Mouse (Mus musculus): ENCODE data around the gene Vps33a.

Vps33a gene

DNA sequence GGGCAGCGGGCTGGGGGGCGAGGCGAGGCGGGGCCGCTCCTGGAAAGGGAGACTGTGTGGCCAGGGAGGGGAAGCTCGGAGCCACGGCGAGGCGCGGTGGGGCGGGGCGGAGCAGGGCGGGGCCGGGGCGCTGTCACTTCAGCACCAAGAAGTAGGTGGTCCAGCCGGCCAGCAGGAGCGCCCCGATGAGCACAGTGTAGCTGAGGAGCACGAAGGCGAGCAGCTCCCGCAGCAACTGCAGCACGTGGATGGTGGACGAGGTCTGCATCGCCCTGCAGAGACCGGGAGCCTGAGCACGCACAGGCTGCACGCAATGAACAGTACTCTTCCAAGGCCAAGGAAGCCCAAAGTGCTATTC lies 48.5 kb downstream of the Vps33a start:
- CTCF ChIA-PET = no interaction called here

DNA sequence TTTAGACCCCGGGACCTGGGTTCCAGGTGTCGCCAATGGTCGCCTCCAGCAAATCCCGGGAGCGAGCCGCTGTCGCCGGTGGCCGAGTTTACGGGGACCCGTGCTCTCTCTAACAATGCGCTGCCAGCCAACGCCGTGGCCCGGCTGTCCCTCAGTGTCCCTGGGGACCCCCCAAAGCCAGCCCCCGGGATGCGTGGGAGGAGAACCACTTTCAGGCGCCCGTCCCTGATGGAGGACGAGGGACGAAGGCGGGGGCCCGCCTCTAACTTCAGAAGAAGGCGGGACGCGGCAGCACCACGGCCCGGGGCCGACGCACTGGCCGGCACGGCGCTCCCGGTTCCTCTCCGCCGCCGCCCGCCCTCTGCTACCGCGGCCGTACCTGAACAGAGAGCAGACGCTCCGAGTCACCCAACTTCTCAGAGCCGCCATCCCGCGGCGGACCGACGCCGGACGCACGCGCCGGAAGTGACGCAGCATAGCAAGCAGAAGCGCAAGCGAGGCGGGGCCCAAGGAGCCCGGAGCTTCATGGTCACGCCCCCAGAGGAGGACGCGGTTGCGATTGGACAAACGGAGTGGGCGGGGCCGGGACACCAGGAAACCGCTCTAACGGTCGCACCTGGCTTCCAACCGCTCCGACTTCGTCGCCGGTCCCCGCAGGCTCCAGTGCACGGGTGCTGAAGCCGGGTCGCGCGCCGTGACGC lies 49.0 kb downstream of the Vps33a start, which contains the start of gene Diablo:
Diablo (minus strand) TSS at position 485 of the 701 bp plus-strand sequence.
- CTCF ChIA-PET = no interaction called here

DNA sequence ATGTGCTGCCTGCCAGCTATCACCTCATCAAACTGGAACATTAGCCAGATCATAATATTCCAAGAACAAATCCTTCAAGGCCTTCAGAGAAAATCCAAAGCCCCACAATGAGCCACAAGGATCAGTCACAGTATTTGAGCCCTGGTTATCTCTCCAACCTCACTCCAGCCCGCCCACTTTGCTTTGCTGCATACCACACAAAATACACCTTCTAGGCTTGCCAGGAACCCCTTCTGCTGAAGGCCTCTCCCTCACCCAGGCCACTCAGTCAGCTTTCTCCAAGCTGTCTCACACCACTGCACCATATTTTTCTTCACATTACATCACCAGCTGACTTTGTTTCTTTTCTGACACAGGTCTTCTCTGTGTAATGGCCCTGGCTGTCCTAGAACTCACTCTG lies 50.7 kb downstream of the Vps33a start:
- CTCF ChIA-PET = interaction anchor here (1.4 kb wide), 1 partner anchor 12 kb away, joined by 3 read pairs; the partner anchor contains the start of gene B3gnt4

DNA sequence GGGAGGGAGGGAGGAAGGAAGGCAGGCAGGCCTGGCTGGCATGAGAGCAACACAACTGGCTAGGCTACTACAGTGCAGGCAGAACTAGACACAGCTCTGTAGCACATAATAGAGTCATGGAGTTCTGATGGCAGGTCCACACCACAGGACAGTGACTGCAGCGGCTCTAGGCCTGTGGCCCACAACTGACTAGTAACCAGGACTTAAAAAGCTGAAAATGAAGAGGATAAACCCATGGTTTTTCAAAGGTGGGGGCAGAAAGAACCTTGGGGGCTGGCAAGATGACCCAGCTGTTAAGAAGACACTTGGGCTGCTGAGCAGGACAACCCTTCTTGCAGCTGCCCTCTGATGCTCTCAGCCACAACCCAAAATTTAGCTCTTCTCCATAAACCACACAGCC lies 51.2 kb downstream of the Vps33a start:
- CTCF ChIA-PET = interaction anchor here (0.6 to 1.4 kb wide), 3 partner anchors 11 to 836 kb away, joined by 3 to 10 read pairs (median 3); partner anchors contain the start of gene B3gnt4

DNA sequence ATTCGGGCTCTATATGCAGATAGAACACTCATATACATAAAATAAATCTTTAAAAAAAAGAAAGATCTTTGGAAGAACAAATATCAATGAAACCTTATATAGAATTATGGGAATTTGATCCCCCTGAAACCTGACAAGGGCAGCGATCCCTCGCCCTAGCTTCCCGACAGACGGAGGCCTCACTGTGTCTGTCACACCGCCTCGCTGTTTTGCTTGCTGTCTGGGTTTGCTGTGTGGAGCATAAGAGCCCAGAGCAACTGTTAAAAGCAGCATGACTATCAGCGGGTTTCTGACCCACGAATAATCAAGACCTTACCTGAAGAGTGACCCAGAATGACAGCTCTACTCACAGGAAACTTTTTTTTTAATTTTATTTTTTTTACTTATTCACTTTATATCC lies 52.2 kb downstream of the Vps33a start:
- CTCF ChIA-PET = no interaction called here

DNA sequence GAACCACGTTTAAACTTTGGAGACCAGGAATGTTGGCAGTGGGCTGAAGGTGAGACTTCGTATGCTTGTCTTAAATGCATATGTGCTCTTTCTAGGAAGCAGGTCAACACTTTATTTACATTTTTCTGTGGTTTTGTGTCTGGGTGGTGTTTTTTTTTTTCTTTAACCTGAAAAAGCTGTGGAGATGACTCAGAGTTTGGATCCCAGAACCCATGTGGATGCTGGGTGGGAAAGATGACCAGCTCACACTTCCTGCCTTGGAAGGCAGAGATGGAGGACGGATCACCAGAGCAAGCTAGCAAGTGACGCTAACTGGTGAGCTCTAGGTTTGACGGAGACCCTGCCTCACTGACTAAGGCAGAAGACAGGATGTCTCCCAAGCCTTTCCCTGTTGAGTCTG lies 58.0 kb downstream of the Vps33a start:
- CTCF ChIA-PET = interaction anchor here (0.6 kb wide), 1 partner anchor 1262 kb away, joined by 3 read pairs; no protein-coding TSS in a partner anchor

DNA sequence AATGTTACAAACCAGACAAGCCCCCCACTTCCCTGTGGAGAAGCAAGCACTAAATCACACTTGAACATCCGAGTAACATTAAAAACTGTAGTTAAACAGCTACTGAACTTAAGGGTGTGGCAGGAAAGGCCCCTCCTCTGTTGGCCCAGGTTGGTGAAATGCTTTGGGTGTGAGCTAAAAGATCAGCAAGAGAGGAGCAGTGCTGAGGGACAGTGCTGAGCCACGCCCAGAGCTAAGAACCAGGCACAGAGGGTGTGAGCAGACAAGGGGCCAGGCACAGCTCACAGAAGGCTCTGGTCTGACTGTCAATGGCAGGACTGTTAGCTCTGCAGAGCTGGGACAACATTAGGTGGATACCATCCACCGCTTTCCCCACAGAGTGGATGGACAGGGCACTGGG lies 60.7 kb downstream of the Vps33a start:
- CTCF ChIA-PET = no interaction called here

DNA sequence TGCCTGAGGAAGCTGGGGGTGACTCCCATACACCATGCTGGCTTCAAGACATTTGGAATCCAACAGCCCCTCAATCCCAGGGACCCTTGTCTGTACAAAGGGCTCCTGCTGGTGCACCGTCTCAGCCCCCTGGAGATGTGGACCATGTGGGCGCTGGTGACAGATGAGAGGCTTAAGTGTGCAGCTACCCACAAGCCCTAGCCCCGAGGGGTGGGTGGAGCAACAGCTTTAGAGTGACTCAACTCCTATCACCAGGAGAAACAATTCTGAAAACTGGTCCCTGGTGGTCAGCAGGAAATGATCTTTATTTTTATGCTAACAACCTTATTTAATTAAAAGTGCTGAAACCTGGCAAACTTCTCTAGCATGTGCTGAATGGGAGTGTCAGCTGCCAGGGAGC lies 61.4 kb downstream of the Vps33a start:
- CTCF ChIA-PET = interaction anchor here (0.6 kb wide), 1 partner anchor 141 kb away, joined by 4 read pairs; no protein-coding TSS in a partner anchor

DNA sequence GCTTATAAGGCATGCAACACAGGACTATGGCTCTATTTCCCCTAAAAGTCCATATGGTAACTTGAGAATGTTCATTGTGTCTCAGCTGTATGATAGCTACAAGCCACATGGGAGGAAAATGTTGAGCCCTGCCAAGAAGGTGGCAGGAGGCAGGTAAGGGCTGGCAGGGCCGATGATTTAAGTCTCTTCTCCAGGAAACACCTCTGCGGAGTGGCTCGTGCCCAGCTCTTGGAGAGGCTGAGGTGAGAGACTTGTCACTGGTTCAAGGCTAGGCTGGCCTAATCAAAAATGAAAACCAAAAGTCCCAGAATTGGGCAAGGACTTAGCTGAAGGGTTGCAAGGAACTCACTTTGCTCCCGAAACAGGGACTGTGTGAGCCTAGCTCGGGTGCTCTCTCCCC lies 62.7 kb downstream of the Vps33a start, which contains the start of gene B3gnt4:
B3gnt4 (plus strand) TSS at position 301 of the 400 bp plus-strand sequence.
- CTCF ChIA-PET = interaction anchor here (0.6 to 1.2 kb wide), 2 partner anchors 12 to 107 kb away, joined by 3 to 12 read pairs; no protein-coding TSS in a partner anchor

DNA sequence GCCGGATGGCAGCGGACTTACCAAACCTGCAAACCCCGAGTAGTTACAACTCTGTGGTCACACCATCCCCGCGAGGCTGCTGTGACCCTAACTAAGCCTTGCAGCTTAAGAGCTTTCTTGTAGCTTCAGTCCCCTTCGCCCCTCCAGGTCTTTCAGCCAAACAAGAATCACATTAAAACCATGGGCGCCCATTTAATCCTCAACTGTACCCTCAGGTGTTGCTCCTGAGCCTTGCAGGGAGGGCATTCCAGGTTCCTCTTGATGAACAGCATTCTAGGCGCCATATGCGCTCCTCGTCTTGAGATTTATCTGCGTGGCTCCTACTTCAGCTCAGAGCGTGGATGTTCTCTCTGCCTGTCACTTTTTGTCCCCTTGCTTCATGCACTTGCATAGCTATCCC lies 63.9 kb downstream of the Vps33a start:
- CTCF ChIA-PET = interaction anchor here (0.8 to 1.4 kb wide), 3 partner anchors 21 to 965 kb away, joined by 3 to 8 read pairs (median 4); no protein-coding TSS in a partner anchor

DNA sequence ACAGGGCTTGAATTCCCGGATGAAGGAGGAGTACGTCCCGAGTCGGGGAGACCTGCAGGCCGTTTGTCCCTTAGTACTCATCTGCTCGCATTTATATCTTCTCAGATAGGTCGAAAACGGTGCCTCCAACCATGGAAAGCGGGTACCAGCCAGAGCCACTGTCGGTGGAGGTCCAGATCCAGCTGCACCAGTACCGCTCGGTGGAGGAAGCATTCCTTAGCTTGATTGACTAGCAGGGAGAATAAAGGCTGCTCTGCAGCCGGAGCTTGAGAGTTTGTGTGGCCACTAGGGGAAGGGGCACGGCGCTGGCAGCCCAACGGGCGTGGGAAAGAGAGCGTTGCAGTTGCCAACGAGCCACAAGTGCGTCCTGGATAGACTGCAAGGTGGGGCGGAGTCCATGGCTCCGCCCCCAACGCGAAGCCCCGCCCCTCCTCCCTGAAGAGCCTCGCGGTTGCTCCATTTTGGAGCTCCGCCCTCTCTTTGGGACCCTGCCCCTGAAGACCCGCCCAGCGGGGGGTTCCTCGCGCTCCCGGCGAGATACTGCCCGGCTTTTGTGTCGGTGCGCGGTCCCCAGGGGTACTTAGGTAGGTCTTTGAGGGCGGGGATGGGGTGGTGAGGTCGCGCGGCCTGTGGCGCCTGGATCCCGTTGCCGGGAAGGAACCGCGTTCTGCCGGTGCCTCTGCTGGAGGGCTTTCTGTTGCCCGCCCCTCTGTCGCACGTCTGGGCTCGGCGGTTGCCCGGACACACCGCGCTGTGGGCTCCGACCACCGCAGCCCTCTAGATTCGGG lies 64.7 kb downstream of the Vps33a start:
- CTCF ChIA-PET = interaction anchor here (0.9 to 1.4 kb wide), 2 partner anchors 22 to 72 kb away, joined by 3 to 4 read pairs; no protein-coding TSS in a partner anchor

DNA sequence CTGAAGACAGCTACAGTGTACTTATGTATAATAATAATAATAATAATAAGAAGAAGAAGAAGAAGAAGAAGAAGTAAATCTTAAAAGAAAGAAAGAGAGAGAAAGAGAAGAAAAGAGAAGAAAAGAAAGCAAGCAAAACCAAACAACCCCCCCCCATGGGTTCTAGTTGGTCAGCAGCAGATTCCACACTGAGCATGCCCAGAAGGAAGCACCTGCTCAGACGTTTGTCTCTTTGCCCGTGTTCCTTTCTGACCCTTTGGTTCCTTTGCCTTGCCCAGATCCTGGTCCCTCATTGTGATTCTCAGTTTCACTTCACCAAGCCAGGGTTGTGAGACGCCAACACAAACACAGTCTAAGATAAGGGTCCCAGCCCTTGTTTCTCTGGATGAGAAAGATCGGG lies 70.9 kb downstream of the Vps33a start:
- CTCF ChIA-PET = interaction anchor here (0.7 to 1.2 kb wide), 2 partner anchors 62 to 131 kb away, joined by 4 to 10 read pairs; no protein-coding TSS in a partner anchor

DNA sequence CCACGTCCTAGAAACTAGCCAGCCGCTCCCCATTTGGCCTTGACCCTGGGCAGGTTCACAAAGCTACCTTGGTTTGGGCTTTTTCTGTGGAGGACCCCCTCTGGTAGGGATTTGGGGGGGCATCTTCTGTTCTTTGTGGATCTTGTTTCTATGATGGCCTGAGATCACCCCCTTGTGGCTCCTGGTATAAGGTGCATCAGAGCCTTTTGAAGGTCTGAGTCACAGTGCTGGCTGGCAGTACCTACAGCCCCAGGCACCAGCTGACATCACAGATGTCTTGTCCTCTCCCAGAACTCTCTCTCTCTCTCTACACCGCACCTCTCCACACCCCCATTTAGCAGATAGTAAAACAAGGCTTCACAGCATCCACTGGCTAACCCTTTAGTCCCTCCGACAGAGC lies 73.1 kb downstream of the Vps33a start:
- CTCF ChIA-PET = interaction anchor here (0.6 to 1.5 kb wide), 5 partner anchors 30 to 1899 kb away, joined by 3 to 8 read pairs (median 4); no protein-coding TSS in a partner anchor

DNA sequence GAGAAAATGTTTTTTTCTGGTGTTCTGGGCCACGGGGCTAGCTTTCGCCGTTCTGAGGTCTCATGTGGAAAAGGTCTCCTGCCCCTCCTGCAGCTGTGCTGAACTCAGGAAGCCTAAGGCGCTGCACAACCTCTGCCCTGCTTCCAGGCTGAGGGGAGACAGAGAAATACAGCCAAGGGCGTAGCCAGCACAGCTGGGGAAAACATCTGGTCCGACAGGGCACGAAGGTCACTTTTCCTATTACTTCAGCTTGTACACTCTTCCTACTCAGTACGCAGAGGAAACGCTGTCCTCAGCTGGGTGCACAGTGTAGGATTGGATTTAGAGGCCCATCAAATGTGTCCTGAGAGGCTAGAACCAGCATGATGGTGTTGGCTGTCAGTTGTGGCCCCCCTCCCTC lies 82.9 kb downstream of the Vps33a start:
- CTCF ChIA-PET = no interaction called here

DNA sequence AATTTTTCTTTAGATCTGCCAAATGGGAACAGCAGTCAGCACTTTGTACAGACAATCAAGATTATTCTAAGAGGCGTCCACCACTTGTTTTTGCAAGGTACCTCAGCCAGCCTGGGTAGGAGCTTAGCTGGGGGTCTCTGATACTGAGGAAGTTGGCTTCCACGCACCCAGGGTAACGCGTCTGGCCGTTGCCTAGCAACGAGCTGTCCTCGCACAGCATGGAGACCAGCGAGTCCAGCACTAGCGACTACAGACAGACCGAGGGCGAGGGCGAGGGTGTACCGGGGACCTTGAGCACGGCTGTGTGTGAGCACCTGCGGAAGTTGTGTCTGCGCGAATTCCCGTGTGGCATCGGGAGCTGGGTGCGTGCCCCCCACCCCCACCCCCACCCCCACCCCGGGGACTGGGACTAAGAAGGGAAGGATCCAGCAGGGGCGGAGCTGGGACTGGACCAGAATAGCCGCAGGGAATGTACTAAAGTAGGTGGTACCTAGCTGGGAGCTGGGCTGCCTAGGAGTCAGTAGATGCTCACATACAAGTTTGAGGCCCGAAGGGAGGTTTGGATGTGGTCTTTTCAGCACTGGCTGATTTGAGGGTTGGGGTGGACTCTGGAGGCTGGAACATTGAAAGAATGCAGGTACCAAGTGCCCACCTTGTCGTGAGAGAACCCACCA lies 83.6 kb downstream of the Vps33a start, which contains the start of the genes Lrrc43 and Il31:
Lrrc43 (plus strand) TSS at position 194 of the 674 bp plus-strand sequence.
Il31 (minus strand) TSS at position 378 of the 674 bp plus-strand sequence.
- CTCF ChIA-PET = no interaction called here

DNA sequence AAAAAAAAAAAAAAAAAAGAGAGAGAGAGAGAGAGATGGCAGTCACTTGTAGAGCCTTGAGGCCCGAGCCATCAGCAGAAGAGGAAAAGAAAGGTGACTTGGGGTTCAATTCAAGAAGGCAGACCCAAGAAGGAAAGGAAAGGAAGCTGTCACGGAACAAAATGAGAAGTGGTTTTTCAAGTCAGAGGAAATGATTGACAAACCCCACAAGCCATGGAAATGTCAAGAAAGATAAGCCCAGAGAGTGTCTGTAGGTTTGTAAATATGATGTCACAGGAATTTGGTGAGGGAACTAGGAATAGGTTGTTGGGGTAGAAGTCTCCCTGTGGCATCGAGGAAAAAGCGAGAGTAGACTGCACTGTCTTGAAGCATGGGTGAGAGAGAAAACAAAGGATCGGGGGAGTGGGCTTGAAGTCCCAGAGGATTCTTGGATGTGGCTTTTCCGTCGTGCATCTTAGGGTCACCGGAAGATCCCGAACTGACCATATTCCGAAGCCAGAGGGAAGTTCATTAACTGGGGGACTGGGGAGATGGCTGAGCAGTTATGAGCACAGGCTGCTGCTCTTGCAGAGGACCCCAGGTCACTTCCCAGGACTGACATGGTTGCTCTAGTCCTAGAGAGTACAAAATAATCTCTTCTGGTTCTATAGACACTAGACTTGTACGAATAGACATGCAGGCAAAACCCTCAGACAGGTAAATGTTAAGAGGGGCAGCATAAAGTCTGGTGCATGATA lies 85.0 kb downstream of the Vps33a start:
- CTCF ChIA-PET = no interaction called here
